Mouse (Mus musculus) kidney, postnatal 4 days (tissue): ENCODE results near the gene Hat1.
A peak's percentile ranks its signal among the peaks of the same experiment; 100 is the strongest.
"Not testable (repeated sequence)": the region's sequence is repeated elsewhere in the genome, so short reads cannot be mapped to it uniquely, and the experiment has no call there.

Experiments
- DNase-seq, 2 experiments: peaks; one replicate each; pipeline ENCODE4 v3.0.0; 2021; ENCODE audit warnings: mixed read lengths in 2 of 2

The Hat1 gene

DNA sequence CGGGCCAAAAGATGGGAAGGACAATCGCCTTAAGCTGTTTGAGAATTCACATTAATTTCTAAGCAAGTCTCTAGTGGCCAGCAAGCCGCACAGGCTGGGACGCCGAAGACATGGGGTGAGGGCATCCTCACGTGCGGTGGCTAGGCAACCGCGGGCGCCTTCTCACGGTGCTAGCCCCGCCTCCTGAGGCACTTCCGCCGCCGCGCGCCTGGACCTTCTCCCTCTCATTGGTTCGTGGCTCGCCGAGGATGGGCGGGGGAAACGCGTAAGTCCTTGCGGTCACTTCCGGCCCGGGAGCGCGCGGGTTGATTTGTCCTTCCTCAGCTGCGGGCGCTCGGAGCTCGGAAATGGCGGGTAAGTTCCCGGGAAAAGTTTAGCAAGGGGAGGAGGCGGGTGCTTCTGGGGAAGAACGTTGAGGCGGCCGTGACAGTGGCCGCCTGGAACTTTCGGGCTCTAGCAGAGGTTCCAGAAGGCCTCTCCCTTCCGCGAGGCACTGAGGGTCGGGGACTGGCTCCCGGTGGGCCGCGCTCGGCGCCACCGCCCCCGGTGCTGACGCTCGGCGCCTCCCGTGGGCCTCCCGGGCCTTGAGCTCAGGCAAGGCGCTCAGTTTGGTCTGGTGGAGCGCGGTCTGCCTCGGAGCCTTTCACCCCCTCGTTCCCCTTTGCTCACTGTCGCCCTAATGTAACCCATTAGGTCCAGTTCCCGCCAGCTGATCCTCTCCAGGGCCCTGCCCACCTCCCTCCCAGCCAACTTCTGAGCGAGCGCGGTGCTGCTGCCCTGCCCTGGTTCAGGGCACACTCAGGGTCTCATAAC lies at the start of gene Hat1:
Gene Hat1 (plus strand): TSS at position 8 of the 813 bp plus-strand sequence.
- peak; percentile 97 to 98 for DNase-seq

DNA sequence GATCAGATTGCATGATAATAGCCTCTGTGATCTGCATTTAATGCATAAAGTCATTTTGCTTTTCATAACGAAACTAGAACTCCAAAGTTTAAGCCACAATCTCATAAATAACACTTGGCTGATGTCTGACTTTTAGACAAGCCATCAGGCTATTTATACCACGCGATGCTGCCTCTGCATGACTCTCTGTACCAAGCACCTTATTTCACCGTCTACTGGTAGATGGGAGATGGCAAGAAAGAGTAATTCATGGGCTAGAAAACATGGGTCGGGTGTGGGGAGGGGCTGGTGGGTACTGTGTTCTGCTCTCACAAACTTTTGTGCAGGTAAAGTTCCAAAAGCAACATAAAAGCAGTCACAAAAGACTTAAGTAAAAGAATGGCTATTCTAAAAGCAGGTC lies 48.6 kb upstream of the Hat1 start:
- DNase-seq = no peak

DNA sequence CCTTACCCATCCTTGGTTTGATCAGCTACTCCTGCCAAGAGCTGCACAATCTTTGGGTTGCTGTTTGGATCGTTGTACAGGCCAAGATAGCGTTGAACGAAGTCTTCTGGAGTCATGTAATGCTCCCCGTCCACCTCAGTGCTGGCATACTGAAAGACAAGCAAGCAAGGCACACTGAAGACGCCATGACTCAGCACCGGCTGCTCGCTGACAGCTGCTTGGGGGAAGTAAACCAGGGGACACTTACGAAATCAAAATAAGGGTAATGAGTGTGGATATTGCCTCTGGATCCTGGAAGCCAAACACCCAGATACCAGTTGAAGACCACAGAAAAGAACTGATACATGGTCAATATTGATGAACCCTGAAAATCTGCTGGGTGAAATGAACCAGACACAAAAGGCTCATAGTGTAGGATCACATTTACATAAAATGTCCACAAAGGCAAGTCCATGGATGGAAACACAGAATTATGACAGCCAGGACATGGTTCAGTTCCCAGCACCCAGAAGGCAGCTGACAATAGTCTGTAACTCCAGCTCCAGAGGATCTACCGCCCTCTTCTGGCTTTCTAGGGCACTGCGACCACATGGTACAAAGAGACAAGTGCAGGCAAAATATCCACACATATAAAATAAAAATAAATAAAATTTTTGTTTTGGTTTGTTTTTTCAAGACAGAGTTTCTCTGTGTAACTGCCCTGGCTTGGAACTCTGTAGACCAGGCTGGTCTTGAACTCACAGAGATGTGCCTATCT lies 44.7 kb upstream of the Hat1 start:
- no peak for DNase-seq

DNA sequence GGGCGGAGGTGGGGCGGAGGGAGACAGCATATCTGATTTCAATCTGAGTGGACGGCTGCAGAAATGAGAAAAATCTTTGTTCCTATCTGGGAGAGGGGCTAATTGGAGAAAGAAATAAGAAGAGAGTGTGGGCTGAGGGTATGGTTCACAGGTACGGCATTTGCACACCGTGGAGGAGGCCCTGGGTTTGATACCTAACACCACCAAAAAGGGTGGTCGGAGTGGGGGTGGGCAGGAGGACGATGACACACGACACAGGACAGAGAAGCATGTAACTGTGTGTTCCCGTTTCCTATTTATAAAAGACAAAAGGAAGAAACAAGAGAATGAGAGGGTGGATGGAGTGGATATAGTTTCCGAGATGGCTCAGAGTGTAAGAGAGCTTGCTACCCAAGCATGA lies 41.6 kb upstream of the Hat1 start:
- DNase-seq = no peak

DNA sequence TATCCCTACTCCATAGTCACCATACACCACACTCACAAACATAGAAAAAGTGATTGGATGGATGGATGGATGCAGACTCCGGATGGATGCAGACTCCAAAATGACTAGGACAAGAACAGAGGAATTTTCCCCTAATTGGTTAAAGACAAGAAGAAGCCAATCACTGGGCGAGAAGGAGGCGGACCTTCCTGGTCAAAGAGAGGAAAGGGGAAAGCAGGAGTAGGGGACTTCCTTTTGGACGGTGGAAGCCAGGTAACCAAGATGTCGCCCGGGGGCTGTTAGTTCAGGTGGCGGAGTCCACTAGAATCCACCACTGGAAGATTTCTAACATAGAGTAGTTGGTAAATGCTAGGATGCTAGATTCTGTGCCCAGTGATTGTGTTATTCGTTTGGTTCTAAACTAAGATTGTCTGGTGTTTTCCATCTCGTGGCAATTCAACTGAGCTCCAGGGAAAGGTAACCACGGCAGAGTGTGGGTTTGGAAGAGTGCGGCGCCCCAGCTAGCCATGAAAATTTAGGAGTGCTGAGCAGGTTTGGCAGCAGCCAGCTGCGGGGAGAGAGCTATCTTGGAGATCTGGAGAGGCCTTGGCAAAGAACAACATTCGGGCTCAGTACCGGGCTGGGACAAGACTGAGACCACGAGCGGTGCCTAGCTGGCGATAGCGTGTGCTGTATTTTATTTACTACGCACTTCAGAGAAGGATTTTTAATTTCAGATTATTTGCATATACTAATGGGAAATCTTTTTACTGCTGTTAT lies 40.8 kb upstream of the Hat1 start:
- no peak for DNase-seq

DNA sequence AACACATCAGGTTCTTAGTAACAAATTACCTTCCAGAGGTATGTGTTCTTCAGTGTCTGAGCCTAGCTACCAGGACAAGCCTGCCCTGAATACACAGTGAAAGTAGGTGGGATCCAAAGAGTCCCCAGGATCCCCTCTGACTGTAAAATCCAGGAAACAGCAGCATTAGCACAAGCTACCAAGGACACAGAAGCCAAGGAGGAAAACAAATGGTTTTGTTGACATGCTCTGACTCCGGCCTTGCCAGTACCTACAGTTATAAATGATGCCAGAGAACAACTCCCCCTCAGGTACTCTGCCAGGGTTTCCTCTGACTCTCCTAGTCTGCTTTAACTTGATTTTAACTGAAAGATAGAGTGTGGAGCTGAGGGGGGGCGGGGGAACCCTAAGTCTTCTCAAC lies 39.2 kb upstream of the Hat1 start:
- no peak for DNase-seq

DNA sequence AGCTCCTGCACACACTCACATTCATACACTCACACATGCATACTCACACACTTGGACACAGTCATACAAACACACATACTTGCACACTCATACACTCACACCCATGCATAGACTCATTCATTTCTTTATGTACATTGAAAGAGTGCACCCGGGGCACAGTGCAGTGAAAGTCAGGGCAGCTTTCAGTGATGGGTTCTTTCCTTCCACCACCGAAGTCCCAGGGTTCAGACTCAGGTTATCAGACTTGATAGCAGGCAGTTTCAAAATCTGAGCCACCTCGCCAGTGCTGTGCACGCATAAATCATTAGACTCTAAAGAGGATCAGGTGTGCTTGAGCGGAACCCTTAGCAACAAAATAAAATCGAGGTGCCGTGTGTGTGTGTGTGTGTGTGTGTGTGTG lies 38.6 kb upstream of the Hat1 start:
- no peak for DNase-seq

DNA sequence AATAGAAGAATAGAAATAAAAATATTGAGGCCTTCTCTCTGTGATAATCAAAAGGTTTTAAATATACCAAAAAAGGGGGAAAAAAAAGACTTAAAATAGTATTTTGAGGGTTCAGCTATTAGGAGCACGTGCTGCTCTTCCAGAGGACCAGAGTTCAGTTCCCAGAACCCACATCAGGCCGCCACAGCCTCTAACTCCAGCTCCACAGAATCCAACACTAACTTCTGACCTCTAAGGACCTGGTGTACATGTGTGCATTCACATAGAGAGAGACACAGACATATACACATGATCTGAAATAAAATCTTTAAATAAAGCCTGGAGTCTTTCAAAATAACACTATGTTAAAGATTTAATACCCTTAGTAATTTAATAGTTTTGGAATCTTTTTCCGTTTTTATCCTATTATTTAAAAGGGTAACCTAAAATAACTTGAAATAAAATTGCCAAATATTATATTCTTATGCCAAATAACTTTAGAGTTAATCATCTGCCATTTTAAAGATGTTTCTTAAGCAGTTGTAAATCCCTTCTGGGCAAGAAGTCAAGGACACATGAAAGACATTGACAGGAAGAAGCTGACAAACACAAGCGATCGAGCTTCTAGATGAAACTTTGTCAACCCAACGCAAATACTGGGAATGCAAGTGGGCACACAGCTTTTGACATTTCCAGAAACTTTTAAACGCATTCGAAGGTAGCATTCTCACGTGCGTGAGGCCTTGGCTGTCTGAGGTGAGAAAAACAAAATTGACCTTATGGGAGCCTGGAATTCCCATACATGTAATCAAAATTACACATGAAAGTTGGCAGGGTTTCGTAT lies 37.6 kb upstream of the Hat1 start:
- DNase-seq = no peak

DNA sequence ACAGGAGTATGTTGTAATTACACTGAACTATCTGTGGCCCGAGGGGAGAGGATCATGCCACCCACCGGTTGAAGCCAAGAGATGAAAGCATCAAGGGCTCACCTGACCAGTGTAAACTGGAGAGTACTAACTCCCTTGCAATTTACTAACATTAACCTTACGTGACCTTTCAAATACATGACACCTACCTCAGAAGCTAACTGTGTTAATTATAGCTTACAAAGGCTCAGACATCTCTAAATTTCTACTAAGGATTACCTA lies 37.1 kb upstream of the Hat1 start:
- no peak for DNase-seq

DNA sequence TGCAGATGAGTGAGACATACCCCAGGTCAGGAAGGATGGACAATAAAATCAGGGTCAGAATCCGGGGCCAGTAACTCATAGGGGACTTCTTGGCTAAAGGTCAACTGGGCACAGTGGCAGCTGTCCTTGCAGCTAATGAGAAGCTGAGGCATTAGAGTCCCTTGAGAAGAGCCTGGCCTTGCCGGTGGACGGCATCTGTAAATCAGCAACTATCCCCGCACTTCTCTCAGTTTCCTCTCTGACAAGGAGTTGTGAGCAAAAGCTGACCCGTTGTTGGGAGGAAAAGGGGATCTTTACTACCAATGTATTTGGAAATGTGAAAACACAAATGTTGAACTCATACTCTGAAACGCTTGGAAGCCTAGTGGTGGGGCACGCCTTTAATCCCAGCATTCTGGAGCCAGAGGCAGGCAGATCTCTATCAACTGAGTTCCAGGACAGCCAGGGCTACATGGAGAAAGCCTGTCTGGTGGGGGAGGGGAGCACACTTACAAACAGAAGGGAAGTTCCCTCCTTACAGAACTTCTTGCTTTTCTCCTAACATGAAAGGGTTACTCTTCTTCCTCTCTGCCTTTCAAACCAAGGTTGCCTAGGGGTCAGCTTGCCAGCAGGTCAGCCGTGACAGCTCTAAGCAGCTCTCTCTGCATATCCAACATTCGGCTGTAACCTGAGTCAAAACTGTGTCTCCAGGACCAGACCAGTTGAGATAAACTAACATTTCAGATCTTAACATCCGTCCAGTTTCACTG lies 35.3 kb upstream of the Hat1 start:
- DNase-seq = peak; percentile 23 to 49

DNA sequence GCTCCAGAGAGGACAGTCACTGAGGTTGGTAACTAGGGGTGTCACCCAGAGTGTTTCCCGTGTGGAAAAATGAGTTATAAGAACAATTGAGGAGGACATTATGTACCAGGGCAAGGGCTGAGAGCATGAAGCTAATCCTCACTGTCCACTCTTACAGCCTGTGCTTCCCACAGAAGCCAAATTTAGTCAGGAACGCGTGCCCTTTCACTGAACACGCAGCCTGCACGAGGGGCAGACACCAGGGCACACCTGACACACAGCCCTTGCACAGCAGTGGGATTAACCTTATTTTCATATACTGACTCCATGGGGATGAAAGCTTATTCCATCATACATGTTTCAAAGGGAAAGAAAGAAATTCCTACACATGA lies 34.7 kb upstream of the Hat1 start:
- DNase-seq = no peak

DNA sequence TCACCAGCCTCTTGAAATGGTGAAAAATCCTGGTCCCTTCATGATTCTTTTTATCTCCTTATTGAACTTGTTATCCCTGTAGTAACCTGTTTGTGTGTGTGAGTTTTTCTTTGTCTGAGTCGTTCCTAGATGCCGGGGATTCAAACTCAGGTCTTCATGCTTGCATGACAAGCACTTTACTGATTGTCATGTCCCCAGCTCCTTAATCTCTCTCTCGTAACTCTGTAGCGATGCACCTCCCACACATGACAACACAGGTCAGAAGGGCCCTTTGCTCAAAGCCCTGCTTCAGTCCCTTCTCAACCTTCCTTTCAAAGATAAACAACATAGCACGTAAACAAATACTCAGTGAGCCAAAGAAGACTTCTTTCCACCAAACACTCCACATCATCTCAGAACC lies 30.4 kb upstream of the Hat1 start:
- DNase-seq = no peak

DNA sequence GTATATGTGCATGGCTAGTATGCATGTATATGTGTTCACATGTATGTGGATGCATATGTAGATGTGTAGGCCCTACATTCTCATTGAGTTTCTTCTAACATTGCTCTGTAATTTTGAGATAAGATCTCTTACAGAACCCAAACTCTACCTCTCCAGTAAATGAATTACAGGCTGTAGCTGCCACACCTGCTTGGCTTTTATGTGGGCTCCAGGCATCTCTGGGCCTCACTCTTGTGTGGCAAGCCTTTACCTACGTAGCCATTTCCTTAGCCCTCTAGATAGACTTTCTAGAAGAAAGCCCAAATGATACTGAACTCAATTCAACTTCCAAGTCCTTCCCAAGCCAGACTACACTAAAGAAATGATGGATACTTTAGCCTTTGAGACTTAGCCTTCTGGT lies 28.6 kb upstream of the Hat1 start:
- peak in 1 of 2 experiments; percentile 12 for DNase-seq

DNA sequence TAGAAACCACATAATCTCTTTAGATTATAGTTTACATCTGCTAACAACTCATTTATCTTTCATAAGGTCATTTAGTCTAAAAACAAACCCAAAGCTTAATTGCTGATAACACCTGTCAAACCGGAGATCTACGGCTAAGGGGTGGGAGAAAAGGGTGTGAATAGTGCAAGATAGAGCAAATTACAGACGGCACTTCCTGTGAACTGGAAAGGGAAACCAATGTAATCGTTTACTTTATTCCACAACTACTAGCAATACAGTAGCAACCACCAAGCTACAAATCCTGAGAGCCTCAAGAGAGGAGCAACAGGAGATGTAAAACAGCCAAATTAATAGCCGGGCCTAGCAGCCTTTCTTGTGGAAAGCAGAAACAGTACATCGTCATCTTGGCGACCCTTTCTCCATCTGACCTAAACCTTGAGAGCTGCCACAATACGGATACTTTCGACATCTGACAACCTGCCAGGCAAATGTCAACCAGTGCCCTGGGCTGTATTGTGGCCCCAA lies 22.1 kb upstream of the Hat1 start:
- DNase-seq = no peak

DNA sequence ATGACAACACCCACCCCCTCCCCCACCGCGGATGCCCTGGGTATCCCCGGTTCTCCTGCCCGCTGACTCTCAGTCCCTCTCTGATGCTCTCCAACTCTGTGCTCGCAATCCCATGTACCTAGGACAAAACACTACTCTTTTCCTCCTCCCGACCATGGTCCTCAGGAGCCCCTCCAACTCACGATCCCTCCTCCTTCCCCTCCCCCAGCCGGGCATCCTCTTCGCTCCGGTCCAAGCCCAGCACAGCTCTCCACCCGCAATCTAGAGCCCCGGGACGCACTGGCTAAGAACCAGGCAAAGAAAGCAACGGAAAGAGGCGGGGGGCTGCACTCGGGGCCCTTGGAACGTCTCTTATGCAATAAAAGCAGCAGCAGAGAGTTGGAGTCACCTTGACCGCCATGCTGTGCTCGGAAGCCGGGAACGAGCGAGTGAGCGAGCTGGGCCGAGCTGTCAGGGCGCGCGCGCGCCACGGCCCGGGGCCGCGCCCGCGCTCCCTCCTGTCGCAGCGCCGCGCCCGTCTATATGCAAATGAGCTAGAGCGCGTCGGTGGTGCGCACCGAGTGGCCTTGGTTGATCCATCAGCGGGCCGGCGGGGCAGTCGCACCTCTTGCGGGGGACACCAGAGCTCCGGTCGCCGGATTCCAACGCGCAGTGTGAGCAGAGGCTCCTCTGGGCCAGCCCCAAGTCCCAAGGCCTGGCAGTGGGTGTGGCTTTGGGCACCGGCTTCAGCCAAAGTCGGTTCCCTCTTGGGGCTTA lies 21.5 kb upstream of the Hat1 start, which contains the start of gene Slc25a12:
Gene Slc25a12 (minus strand): TSS at position 625 of the 756 bp plus-strand sequence.
- peak; percentile 81 to 88 for DNase-seq

DNA sequence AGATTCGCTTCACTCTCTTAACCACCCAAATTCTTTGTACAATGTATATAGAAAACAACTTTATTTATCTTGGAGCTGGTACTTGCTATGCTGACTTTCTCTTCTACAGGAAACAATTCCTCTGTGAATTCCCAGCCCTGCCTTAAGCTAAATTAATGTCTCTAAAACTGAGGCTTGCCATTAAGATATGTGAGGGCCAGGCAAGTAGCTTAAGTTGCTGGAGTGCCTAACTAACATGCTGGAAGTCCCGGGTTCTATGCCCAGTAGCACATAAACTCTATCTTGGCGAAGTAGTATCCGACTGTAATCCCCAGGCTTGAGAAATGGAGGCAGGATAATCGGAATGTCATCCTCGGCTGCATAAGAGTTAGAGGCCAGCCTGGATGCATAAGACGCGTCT lies 20.7 kb upstream of the Hat1 start:
- DNase-seq = no peak

DNA sequence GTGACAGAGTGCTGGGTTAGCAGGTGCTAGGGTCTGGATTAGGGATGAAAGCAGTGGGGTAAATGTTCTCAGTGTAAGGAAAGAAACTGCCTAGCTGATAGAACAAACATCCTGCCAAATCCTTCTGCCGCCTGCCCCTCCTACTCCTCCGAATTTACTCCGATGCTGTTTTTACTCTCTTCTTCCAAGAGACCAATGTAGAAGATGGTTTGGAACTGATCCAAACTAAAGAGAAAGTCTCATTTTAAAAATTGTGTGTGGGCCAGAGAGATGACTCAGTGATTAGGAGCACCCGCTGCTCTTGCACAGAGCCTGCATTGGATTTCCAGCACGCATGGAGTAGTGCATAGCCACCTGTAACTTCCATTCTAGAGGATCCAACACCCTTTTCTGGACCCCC lies 17.0 kb upstream of the Hat1 start:
- DNase-seq = no peak

DNA sequence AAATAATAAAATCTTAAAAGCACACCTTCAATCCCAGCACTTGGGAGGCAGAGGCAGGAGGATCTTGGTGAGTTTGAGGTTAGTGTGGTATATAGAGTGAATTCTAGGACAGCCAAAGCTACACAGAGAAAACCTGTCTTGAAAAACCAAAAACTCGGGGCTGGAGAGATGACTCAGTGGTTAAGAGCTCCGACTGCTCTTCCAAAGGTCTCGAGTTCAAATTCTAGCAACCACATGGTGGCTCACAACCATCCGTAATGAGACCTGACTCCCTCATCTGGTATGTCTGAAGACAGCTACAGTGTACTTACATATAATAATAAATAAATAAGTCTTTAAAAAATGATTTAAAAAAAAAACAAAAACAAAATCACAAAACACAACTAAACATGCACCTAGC lies 16.5 kb upstream of the Hat1 start:
- not testable (repeated sequence) for DNase-seq

DNA sequence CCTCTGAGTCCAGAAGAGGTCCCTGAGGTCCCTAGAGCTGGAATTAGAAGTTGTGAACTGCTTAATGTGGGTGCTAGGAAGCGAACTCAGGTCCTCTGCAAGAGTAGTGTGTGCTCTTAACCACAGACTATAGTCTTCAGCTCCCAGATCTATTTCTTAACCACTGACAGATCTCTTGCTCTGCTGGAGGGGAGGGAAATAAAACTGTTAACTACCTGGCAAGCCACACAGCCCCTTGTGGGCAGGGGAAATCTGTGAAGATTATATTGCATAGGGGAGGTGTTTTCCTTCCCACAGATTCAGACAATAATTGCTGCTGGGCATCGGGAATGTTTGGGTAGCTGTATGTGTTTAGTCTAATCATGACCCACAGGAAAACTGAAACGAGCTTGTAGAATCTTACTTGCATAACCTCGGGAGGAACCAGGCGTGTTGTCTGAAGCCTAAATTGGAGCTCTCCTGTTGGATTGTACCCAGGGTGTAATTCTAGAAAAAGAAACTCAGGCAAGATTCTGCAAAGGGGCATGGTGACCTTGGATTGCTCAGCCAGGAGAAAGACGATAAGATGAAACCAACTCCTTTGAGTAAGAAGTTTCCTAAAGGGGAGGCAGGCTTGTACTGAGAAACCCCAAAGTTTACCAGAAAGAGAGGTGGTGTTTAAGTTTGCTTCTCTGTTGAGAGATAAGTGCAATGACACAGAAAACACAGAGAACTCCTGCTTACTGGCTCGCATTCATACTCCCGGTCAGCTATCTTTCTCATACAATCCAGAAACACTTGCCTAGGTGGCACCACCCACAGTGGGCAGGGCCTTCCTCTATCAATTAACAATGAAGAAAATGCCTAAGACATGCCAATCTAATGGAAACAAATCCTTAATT lies 14.2 kb upstream of the Hat1 start:
- no peak for DNase-seq

DNA sequence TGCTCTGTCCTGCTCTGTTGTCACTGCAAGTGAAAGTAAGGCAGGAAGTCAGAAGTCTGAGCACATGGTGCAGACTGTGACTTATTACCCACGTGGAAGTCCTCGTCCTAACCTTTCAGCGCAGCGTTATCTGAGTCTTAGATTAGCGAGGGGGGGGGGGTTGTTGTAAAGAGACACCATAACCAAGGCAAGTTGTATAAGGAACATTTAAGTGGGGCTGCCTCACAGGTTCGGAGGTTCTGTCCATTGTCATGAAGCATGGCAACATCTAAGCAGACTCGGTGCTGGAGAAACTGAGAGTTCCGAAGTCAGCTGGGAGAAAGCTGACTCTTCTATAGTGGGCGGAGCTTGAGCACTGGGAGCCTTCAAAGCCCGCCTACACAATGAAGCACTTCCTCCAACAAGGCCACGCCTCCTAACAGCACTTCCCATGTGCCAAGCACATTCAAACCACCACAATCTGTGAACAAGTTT lies 12.3 kb upstream of the Hat1 start:
- no peak for DNase-seq
